Mouse (Mus musculus): Measurements from ENCODE around the gene Cox7a1. TPM values are rescaled to one million over a fixed set of nuclear protein-coding genes. Genes with fewer than 3 reads are reported as not detected.

Gene Cox7a1
- 28.7 and 105 TPM in 2 replicates for polyA plus RNA-seq (2012; rRNA removed; ENCODE audit: low replicate concordance)

DNA sequence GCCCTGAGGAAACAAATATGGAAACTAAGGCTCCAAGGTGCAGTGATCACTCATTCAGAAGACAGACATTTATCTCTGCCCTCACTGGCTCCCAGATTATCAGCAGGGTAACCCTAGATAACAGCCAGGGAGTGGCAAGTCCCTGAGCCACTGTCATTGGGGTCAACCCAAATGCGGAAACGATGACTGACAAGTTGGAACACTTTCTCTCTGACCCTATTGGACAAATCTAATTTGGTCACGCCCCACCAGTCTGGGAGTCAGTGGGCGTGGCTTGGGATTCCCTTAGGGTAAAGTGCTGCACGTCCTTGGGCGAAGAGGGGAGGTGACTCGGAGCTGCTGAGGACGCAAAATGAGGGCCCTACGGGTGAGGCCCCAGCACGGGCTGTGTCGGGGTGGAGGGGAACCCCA, at the start of gene Cox7a1:
Gene Cox7a1, plus strand, starts transcription at position 266 of the 411 bp plus-strand sequence.

DNA sequence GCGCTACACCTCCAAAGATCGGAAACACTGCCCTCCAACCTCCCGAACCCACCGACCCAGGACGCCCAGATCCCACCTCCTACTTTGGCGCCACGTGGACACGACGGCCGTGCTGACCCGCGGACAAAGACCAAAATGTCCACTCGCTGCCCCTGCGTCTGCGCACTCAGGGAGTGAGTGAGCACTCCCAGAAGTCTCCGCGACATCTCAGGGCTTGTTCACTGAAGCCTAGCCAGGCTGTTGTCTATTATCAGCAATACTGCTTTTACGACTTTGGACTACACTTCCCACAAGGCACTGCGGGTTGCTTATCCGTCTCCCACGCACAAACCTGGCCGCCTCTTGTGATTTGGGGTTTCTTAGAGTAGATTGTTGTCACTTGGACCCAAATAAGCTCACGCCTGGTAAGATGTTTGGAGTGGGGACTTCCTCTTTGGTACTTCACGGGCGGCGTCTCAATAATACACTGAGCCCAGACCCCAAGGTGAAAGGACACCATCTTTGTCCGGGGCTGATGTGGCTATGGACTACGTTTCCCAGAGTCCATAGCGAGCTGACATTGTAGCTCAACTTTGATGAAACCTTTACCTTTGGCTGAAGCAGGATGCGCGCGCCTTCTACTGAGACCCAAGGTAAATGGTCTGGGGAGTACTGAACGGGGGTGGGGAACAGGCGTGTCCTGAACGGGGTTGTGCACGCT, 14.2 kb upstream of the Cox7a1 start, which contains the start of gene Zfp146:
Gene Zfp146, minus strand, starts transcription at position 168 of the 700 bp plus-strand sequence.

DNA sequence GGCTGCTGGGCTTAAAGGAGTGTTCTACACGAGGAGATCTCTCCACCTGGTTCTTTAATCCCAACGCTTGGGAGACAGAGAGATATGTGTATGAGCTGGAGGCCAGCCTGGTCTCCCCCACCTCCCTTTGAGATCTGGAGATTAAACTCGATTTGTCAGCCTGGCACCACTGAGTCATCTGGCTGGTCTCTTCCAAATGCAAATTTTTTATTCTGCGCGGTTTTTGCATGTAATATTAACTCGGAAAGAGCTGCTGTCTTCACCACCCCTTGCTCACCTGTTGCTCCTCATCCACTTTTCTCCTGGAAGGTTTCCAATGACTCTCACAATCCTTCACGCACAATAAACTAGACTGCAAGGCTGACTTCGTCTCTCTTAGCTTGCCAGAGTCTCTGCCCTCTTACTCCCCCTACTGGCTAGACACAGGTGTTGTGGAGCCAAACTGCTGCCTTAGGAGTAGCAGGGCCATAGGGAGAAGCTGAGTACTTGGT, 14.6 kb downstream of the Cox7a1 start, which contains the start of gene Capns1:
Gene Capns1, minus strand, starts transcription at position 331 of the 491 bp plus-strand sequence.

DNA sequence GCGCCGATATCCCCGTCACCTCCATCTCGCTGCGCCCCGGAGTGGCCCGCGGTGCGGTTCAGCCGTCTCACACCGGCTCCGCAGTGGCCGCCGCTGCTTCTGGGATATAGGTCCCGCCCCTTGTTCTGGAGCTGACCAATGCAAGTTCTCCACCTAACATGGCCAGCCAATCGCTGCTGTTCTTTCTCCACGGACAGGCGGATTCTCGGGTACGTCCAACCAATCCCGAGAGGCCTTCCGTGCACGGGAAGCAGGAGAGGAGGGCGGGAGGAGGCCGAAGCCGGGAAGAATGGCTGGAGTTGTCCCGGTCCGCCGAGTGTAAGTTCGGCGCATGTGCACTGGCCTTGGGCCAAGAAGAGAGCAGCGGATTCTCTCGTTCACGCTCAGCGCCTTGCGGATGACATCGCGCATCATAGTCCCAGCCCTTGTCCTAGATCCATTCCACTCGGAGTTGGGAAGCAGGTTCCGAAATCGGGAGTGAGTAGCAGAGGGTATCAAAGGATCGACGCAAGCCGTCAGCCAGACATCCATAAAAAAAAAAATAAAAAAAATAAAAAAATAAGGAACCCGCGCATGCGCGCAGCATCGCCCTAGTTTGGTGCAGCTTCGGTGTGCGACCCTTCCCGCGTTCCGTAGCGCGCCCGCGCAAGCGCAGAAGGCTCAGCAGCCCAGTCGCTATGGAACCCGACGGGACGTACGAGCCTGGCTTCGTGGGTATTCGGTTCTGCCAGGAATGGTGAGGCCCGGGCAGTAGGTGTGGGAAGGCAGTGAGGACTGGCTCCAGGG, 47.9 kb downstream of the Cox7a1 start, which contains the start of the genes Polr2i and Tbcb:
Gene Polr2i, plus strand, starts transcription at position 280 of the 786 bp plus-strand sequence.
Gene Tbcb, minus strand, starts transcription at position 604 of the 786 bp plus-strand sequence.

DNA sequence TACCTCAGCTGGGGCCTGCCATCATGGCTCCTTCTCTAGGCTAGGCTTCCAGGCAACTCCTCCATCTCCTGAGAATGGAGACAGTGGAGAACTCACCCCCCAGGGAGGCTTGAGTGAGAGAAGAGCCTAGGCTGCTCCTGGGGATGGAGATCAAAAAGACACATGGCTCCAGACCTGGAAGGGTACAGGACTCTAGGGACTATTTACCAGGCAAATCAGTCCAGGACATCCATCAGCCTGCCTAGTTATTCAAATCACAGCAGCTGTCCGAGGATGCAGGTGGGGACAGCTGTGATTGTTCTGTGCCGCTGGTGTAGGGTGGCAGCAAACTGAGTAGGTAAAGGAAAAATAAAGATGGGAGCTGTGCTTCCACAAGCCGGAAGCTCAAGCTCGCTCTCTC, 51.7 kb downstream of the Cox7a1 start, which contains the start of gene Ovol3:
Gene Ovol3, minus strand, starts transcription at position 101 of the 400 bp plus-strand sequence.

Other genes with a start within 250 kb of the Cox7a1 start
- gene Zfp74, start 230.1 kb upstream of the Cox7a1 start, polyA plus RNA-seq (2012; rRNA removed; ENCODE audit: low replicate concordance): 4.5 and 9.0 TPM in 2 replicates
- gene Zfp568, start 200.2 kb upstream of the Cox7a1 start, polyA plus RNA-seq (2012; rRNA removed; ENCODE audit: low replicate concordance): 3.8 and 8.7 TPM in 2 replicates
- 7.2 and 9.2 TPM in 2 replicates for gene Zfp14, start 132.8 kb upstream of the Cox7a1 start, polyA plus RNA-seq (2012; rRNA removed; ENCODE audit: low replicate concordance)
- 0.56 and 1.2 TPM in 2 replicates for gene Zfp82, start 111.2 kb upstream of the Cox7a1 start, polyA plus RNA-seq (2012; rRNA removed; ENCODE audit: low replicate concordance)
- not detected in 2 replicates for gene Gm26920, start 93.7 kb upstream of the Cox7a1 start, polyA plus RNA-seq (2012; rRNA removed; ENCODE audit: low replicate concordance)
- gene Zfp566, start 93.6 kb upstream of the Cox7a1 start, polyA plus RNA-seq (2012; rRNA removed; ENCODE audit: low replicate concordance): 0.97 and 5.5 TPM in 2 replicates
- gene Zfp260, start 89.4 kb upstream of the Cox7a1 start, polyA plus RNA-seq (2012; rRNA removed; ENCODE audit: low replicate concordance): 17.7 and 38.2 TPM in 2 replicates
- gene Zfp382, start 62.2 kb upstream of the Cox7a1 start, polyA plus RNA-seq (2012; rRNA removed; ENCODE audit: low replicate concordance): 1.5 and 4.0 TPM in 2 replicates
- 13.9 and 30.8 TPM in 2 replicates for gene Zfp146, start 14.4 kb upstream of the Cox7a1 start, polyA plus RNA-seq (2012; rRNA removed; ENCODE audit: low replicate concordance)
- 1,243 TPM in 2 replicates for gene Capns1, start 14.7 kb downstream of the Cox7a1 start, polyA plus RNA-seq (2012; rRNA removed; ENCODE audit: low replicate concordance)
- 106 and 146 TPM in 2 replicates for gene Polr2i, start 47.8 kb downstream of the Cox7a1 start, polyA plus RNA-seq (2012; rRNA removed; ENCODE audit: low replicate concordance)
- 52.0 and 53.0 TPM in 2 replicates for gene Tbcb, start 48.1 kb downstream of the Cox7a1 start, polyA plus RNA-seq (2012; rRNA removed; ENCODE audit: low replicate concordance)
- gene Ovol3, start 51.6 kb downstream of the Cox7a1 start, polyA plus RNA-seq (2012; rRNA removed; ENCODE audit: low replicate concordance): not detected in 2 replicates
- gene Thap8, start 96.0 kb downstream of the Cox7a1 start, polyA plus RNA-seq (2012; rRNA removed; ENCODE audit: low replicate concordance): 0.87 and 1.5 TPM in 2 replicates
- 26.2 and 55.0 TPM in 2 replicates for gene Wdr62, start 96.3 kb downstream of the Cox7a1 start, polyA plus RNA-seq (2012; rRNA removed; ENCODE audit: low replicate concordance)
- gene Clip3, start 107.6 kb downstream of the Cox7a1 start, polyA plus RNA-seq (2012; rRNA removed; ENCODE audit: low replicate concordance): 15.8 and 61.6 TPM in 2 replicates
- gene Alkbh6, start 124.6 kb downstream of the Cox7a1 start, polyA plus RNA-seq (2012; rRNA removed; ENCODE audit: low replicate concordance): 96.6 and 120 TPM in 2 replicates
- gene Syne4, start 130.7 kb downstream of the Cox7a1 start, polyA plus RNA-seq (2012; rRNA removed; ENCODE audit: low replicate concordance): 2.6 and 34.1 TPM in 2 replicates
- 0.53 and 0.66 TPM in 2 replicates for gene E130208F15Rik, start 137.6 kb downstream of the Cox7a1 start, polyA plus RNA-seq (2012; rRNA removed; ENCODE audit: low replicate concordance)
- 14.7 and 20.6 TPM in 2 replicates for gene Sdhaf1, start 139.8 kb downstream of the Cox7a1 start, polyA plus RNA-seq (2012; rRNA removed; ENCODE audit: low replicate concordance)
- 3.1 and 19.7 TPM in 2 replicates for gene Lrfn3, start 178.6 kb downstream of the Cox7a1 start, polyA plus RNA-seq (2012; rRNA removed; ENCODE audit: low replicate concordance)
- 182 and 372 TPM in 2 replicates for gene Tyrobp, start 229.6 kb downstream of the Cox7a1 start, polyA plus RNA-seq (2012; rRNA removed; ENCODE audit: low replicate concordance)
- 11.1 and 15.3 TPM in 2 replicates for gene Hcst, start 235.7 kb downstream of the Cox7a1 start, polyA plus RNA-seq (2012; rRNA removed; ENCODE audit: low replicate concordance)
- 3.1 and 5.5 TPM in 2 replicates for gene Nfkbid, start 237.6 kb downstream of the Cox7a1 start, polyA plus RNA-seq (2012; rRNA removed; ENCODE audit: low replicate concordance)

Measured in subcutaneous adipose tissue, adult 2 months (tissue).